Mouse (Mus musculus) thymus, postnatal 14 days (tissue): ENCODE data around the gene Ncbp2.
"Not testable (repeated sequence)": the region's sequence is repeated elsewhere in the genome, so short reads cannot be mapped to it uniquely, and the experiment has no call there.

Source experiments
- DNase-seq: peaks from one replicate; pipeline ENCODE4 v3.0.0; 2021

The Ncbp2 gene

GRCm38 (mm10) chr16:31935091-31935979 is 13.0 kb upstream of the Ncbp2 start:
- DNase-seq, result peak; percentile 21

DNA sequence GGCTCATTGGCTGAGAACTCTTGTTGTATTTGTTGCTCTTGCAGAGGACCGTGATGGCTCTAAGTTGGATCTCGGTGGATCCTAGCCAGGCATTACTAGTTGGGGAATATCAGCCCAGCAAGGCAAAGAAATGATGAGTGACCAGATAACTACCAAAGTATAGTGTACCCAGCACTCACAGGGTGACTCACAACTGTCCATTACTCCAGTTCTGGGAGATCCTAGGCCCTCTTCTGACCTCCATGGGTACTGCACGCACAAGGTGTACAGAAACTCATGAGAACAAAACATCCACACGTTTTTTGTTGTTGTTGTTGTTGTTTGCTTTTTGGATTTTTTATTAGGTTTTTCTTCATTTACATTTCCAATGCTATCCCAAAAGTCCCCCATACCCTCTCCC is 11.7 kb upstream of the Ncbp2 start:
- DNase-seq, result no peak

GRCm38 (mm10) chr16:31938856-31939255 is 9.5 kb upstream of the Ncbp2 start:
- DNase-seq, result no peak

DNA sequence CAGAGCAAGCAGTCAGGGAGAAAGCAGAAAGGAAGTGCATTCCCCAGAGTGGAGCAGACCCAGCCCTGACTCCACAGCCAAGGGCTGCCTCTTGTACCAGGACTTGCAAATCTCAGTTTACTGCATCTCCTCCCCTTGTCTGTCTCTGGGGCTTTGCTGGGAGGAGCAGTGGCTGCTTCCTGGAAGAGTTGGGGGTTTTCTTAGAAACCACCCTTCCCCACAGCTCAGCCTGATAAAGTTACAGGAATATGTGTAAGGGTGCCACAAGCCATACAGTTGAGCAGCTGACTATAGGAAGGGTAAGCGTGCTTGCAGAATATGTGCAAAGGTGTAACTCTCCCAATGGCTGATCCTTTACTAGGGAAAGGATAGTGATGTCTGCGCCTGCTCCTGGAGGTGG is 7.7 kb upstream of the Ncbp2 start:
- DNase-seq, result no peak

- peak; percentile 84 for DNase-seq
Measured at GRCm38 (mm10) chr16:31943980-31944379, 4.3 kb upstream of the Ncbp2 start.

- DNase-seq, result no peak
Measured at GRCm38 (mm10) chr16:31944698-31945255, 3.5 kb upstream of the Ncbp2 start.

DNA sequence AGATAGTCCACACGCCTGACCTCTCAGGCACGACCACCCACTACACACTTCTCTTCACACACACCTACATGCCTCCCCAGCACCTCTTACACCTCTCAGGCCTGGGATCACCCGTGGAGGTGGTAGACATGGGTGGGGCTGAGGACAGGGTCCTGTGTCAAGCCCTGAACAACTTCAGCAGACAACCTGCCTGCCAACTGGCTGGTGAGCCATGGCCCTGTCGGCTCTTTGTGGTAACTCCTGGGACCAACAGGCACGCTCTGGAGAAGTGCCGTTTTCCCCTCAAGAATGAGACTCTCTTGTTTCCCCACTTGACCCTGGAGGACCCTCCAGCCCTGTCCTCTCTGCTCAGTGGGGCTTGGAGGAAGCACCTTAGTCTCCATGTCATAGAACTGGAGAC is 2.9 kb upstream of the Ncbp2 start:
- no peak for DNase-seq

DNA sequence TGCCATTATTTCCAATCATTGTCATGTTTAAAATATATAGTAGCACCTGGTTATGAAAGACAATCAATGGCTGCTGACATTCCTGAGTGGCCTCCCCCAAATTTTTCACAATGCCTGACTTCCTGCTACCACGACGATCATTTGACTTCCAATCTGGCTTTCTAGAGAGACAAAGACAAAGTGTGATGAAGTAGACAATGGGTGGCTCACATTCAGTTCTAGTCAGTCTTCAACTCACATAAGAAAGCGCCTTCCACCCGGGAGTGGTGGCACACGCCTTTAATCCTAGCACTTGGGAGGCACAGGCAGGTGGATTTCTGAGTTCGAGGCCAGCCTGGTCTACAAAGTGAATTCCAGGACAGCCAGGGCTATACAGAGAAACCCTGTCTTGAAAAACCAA is 2.3 kb upstream of the Ncbp2 start:
- DNase-seq, result not testable (repeated sequence)

GRCm38 (mm10) chr16:31947333-31947732 is 980 bp upstream of the Ncbp2 start:
- DNase-seq, result no peak

DNA sequence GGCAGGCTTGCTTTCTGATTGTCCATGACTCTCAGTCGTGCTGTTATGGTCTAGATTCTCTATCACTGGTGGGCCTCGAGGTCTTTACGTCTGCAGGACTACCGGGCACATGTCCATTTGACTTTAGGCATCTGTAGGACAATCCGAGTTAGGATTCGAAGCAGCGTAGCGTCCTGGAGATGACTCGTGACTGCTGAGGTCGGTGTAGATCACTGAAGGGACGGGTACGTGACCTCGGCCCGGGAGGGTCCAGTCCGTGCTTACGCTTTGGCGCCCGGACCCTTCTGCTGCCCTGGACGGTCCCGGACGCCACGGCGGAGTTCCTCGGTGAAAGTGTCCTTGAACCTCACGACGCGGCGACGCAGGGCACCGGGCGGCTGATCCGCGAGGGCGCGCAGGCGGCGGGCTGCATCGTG is 404 bp upstream of the Ncbp2 start:
- no peak for DNase-seq

DNA sequence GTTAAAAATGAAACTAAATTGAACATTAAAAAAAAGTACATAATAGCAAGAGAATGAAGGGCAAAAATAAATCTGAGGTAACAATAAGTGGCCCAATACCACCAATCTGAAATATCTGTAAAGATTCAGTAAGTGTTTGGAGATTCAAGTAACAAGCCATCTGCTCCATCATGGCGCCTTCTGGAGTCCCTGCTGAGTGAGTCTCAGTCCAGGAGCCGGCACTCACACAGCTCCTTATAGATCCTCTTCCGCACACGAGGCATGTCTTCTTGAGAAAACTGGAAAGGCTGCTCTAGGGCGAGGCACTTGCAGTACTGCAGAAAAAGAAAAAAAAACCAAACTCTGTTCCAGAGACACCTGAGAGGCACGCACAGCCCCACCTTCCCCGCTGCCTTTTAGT is 14.9 kb downstream of the Ncbp2 start:
- DNase-seq, result no peak

- DNase-seq, result no peak
Measured at GRCm38 (mm10) chr16:31975258-31975657, 26.9 kb downstream of the Ncbp2 start.

DNA sequence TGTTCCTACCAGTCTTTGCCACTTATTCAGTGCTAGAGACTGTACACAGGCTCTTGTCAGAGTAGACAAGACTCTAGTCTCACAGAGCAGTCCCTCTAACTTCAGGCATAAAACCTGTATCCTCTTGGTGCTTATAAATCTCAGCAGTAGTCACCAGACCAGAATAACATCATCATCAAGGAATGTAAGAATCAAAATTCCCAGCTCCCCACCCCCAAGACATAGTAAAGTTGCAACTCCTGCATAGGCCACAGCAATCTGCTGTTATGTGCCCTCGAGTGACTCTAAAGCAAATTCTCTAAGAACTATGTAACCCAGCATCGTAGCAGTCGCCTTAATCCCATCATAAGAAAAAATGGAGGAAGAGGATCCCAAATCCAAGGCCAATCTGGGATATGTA is 31.2 kb downstream of the Ncbp2 start:
- no peak for DNase-seq

DNA sequence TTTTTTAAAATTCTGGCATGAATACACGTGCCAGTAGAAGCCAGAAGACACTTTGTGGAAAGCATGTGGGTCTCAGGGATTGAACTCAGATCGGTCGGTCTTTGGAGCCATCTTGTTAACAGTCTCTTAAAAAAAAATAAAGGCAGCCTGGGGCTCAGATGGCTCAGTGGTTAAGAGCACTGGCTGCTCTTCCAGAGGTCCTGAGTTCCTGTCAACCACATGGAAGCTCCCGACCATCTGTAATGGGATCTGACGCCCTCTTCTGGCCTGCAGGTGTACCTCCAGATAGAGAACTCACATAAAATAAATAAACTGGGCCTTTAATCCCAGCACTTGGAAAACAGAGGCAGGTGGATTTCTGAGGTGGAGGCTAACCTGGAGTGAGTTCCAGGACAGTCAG is 32.6 kb downstream of the Ncbp2 start:
- DNase-seq, result no peak

DNA sequence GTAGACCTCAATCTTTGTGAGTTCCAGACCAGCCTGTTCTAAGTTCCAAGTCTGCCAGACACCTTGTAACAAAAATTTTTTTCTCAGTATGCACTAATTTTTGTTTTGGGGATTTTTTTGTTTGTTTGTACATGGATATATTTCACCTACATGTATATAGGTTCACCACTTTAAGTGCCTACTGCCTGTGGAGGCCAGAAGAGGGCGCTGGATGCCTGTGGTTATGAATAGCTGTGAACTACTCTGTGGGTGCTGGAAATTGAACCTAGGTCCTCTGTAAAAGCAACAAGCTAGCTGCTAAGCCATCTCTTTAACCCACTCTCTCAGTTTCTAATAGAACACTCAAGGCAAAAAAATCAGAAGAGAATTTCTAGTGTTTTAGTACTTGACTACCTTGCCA is 43.7 kb downstream of the Ncbp2 start:
- peak; percentile 22 for DNase-seq

GRCm38 (mm10) chr16:31993195-31993594 is 44.9 kb downstream of the Ncbp2 start:
- no peak for DNase-seq

DNA sequence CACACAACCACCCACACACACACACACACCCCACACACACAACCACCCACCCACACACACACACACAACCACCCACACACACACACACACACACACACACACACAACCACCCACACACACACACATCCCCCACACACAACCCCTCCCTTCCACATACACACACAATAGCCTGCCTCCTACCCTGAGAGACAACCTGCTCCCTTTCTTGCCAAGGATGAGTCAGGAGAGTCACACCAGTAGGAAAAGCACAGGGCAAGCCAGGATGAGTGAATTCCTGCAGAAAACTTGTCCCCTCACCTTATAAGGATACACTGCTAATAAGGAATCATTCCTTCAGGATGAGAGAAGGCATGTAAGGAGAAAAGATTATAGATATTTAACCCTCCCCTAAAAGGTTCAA is 45.6 kb downstream of the Ncbp2 start:
- DNase-seq, result no peak

- no peak for DNase-seq
Measured at GRCm38 (mm10) chr16:31996371-31996770, 48.1 kb downstream of the Ncbp2 start.

DNA sequence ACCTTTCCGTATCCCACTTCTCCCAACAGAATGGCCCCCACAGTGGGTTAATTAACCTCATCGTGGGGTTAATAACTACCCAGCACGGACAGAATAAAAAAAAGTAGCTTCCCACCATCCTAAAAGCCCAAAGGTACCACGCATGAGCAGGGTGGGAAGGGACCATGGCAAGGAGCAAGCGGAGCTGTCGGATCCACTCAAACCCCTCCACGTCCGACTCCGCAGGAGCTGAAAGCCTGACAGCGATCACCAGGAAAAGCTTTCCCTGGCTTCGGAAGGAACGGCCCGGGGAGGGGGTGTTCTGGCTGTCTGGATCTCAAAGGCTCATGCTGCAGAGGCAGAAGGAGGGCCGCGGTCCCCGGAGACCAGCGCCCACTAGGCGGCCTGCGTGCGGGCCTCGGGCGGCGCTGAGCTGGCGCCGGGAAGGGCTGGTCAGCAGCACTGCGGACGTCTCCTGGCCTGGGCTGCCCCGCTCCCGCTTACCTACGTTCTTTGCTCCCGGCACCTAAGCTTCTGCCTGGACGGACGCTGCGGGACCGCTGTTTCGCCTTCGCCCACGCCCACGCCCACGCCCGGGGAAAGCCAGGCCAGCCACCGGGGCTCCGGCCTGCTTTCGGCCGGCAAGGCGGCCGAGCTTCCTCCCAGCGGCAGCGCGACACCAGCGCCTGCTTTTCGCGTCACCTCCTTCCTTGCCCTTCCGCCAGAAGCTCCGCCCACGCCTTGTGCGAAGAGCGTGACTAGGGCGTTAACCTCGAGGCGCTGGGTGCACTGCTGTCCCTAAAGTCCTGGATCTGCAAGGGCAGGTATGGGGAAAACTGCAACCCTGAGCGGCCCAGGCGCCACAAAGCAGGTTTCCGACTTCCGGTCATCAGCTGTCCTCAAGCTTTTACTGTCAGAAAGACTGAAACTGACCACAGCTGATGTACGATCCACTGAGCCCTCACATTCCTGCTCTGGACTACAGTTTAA is 54.5 kb downstream of the Ncbp2 start, which contains the start of gene Senp5:
TSS of gene Senp5 (minus strand) at position 779 of the 969 bp plus-strand sequence.
- DNase-seq, result peak; percentile 91

DNA sequence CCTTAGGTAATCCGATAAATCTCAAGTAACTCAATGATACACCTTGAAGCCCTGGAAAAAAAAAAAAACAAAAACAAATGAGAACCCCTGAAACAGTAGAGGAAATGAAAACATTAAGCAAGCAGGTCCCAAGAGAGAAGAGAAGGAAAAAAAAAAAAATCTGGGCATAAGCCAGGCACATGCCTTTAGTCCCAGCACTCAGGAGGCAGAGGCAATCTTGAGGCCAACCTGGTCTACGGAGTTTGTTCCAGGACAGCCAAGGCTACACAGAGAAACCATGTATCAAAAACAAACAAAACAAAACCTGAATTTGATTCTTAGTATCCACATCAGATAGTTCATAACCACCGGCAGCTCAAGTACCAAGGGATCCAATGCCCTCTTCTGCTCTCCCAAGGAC is 56.4 kb downstream of the Ncbp2 start:
- no peak for DNase-seq

DNA sequence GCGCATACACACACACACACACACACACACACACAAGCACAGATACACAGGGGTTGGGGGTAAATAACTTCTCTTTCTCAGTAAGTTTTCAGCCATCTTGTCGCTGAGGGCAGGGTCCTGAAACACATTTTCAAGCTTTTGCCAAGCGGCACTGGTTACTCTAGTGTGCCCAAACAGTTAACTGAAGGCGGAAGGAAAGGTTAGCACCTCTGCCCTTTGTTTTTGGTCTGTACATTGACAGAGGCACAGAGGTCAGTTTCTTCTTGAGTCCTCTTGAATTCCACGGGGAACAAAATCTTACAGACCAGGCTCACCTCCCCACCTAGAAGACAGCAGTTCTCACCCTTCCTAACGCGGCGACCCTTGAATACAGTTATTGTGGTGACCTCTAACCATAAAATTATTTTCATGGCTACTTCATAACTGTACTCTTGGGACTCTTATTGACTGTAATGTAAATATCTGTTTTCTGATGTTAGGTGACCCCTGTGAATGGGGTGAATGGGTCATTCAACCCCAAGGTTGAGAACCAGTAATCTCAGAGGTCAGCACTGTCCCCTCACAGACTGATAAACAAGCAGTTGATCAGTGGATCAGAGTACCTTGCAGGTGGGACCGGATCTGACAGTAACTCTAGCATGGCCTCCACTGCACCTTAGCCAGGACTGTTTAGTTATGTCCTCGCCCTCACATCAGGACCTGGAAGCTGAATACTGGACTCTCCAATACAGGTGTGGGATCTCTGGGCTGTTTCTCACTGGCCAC is 60.4 kb downstream of the Ncbp2 start:
- no peak for DNase-seq

DNA sequence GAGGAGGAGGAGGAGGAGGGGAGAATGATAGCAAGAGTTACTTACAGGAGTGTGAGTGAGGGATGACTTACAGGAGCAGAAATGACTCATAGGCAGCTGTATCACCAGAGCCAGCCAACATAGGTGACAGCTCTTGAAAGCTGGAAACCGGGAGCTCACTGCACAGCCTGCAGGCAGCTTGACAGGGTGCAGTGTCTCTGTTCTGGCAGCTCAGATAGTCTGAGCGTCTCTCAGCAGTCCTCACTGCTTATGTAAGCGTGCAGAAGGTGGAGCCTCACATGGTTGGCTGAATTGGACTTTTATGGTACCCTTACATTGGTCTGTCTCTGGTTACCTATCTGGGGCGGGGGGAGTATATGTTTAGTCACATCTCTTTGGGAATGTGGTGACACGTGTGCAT is 61.6 kb downstream of the Ncbp2 start:
- DNase-seq, result no peak

GRCm38 (mm10) chr16:32010330-32010729 is 62.0 kb downstream of the Ncbp2 start:
- DNase-seq, result no peak
